Mouse (Mus musculus) neural tube, embryonic 15.5 days (tissue): ENCODE results near the gene Twf2. TPM values are rescaled to one million over a fixed set of nuclear protein-coding genes. Genes with fewer than 3 reads are reported as not detected.
"Not testable (repeated sequence)": the region's sequence is repeated elsewhere in the genome, so short reads cannot be mapped to it uniquely, and the experiment has no call there.

Experiments used
- ATAC-seq: fragments of 200-750 bp; cut with Nextera tagmentation; 2 replicates; pipeline ENCODE4 v1.8.0; 2017; ENCODE audit warnings: mild to moderate bottlenecking, moderate TSS enrichment, moderate library complexity; ENCODE audit not compliant: low FRiP score
- H3K27ac ChIP-seq: fragments of 300-500 bp; sonication (generic); replicated peaks from 2 replicates; pipeline ENCODE4 v1.5.1; 2015; ENCODE audit warnings: mild to moderate bottlenecking, inconsistent platforms
- H3K27me3 ChIP-seq: fragments of 300-500 bp; sonication (generic); replicated peaks from 2 replicates; pipeline ENCODE4 v1.6.1; 2015; ENCODE audit warnings: inconsistent platforms
- H3K36me3 ChIP-seq: fragments of 300-500 bp; sonication (generic); 2 replicates; pipeline ENCODE4 v1.6.1; 2015; ENCODE audit warnings: inconsistent platforms
- H3K4me1 ChIP-seq: fragments of 300-500 bp; sonication (generic); 2 replicates; pipeline ENCODE4 v1.6.1; 2015; ENCODE audit warnings: inconsistent platforms
- H3K4me2 ChIP-seq: fragments of 300-500 bp; sonication (generic); 2 replicates; pipeline ENCODE4 v1.6.1; 2015; ENCODE audit warnings: inconsistent platforms, mild to moderate bottlenecking, moderate library complexity
- H3K4me3 ChIP-seq: fragments of 300-500 bp; sonication (generic); replicated peaks from 2 replicates; pipeline ENCODE4 v1.5.1; 2015; ENCODE audit warnings: mild to moderate bottlenecking, inconsistent platforms
- H3K9ac ChIP-seq: fragments of 300-500 bp; sonication (generic); replicated peaks from 2 replicates; pipeline ENCODE4 v1.6.1; 2015; ENCODE audit warnings: mild to moderate bottlenecking, inconsistent platforms
- H3K9me3 ChIP-seq: fragments of 300-500 bp; sonication (generic); replicated peaks from 2 replicates; pipeline ENCODE4 v1.6.1; 2016; ENCODE audit warnings: inconsistent platforms
- WGBS: fragments of 180-500 bp; shearing (Covaris S2); methylation state at CpG from one replicate; pipeline ENCODE4 v1.1.7; 2015; ENCODE audit warnings: mixed read lengths; 5-methylcytosine and 5-hydroxymethylcytosine counted together
- polyA plus RNA-seq: library from polyadenylated mRNA; unstranded; fragments of >200 nt; fragmentation: Nextera tagmentation; extraction: Ambion mirVana; gene quantifications from 2 replicates; pipeline ENCODE4 v1.2.1, GENCODE M21; 2015

The Twf2 gene
- polyA plus RNA-seq, 1 experiment from 2014 or later = 48.1 TPM

GRCm38 (mm10) chr9:106167703-106168102, 35.2 kb upstream of the Twf2 start:
- Histone ChIP-seq H3K9me3 (no peaks in the 10 kb centered on the region), H3K4me3 (no peak overlapping the region), H3K9ac (no peak overlapping the region), H3K36me3 (no peaks in the 10 kb centered on the region), H3K27me3 (no peaks in the 10 kb centered on the region), H3K27ac (no peak overlapping the region), H3K4me1 (peaks cover 12% of the 10 kb centered on the region), H3K4me2 (no peak overlapping the region)
- ATAC-seq = no peak
- WGBS = 28% methylated on average over 1 of the region's 1 CpGs

DNA sequence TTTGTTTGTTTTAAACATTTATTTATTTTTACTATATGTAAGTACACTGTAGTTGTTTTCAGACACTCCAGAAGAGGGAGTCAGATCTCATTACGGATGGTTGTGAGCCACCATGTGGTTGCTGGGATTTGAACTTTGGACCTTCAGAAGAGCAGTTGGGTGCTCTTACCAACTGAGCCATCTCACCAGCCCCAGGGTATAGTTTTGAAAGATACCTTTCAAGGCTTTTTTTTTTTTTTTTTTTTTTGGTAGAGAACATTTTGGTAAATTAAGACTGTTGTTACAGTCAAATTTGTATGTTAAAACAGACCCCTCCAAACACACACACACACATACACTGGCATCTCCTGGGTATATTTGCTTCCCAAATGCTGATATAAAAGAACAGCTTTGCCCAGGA, 33.9 kb upstream of the Twf2 start:
- H3K27ac ChIP-seq, H3K9ac ChIP-seq, H3K27me3 ChIP-seq, H3K4me2 ChIP-seq, H3K9me3 ChIP-seq, ATAC-seq, H3K4me3 ChIP-seq, H3K36me3 ChIP-seq: not testable (repeated sequence)
- peaks cover 24% of the 10 kb centered on the region for H3K4me1 ChIP-seq
- 81% methylated on average over 1 of the region's 1 CpGs for WGBS

DNA sequence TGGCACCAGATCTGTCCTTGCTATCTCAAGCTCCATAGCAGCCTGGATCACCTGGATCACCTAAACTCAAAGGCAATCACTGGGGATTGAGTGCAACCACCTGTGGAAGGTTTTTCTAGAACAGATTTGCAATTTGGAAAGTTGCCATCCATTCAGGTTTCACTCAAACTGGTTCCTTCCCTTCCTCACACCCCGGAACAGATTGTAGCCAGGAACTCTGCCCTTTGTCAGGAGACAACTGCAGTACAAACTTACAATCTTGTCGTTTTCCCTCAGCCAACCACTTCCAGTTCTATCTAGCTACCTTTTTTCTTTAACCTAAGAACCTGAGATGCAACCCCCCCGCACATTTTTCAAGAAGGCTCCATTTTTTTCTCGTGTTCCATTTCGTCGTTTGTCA, 33.0 kb upstream of the Twf2 start:
- ATAC-seq = no peak
- Histone ChIP-seq H3K27ac (peak overlapping the region; percentile 99), H3K36me3 (no peaks in the 10 kb centered on the region), H3K4me1 (peaks cover 32% of the 10 kb centered on the region), H3K27me3 (no peaks in the 10 kb centered on the region), H3K9me3 (no peaks in the 10 kb centered on the region), H3K4me2 (peak overlapping the region; percentile 62), H3K9ac (peak overlapping the region; percentile 95), H3K4me3 (peak overlapping the region; percentile 97)
- 40% methylated on average over 6 of the region's 6 CpGs for WGBS

GRCm38 (mm10) chr9:106170556-106171345, 32.2 kb upstream of the Twf2 start, which contains the start of gene Wdr82:
Wdr82 (plus strand) TSS chr9:106170928.
- Histone ChIP-seq H3K27ac (peak within 1 kb of the TSS; percentile 99), H3K9ac (peak within 1 kb of the TSS; percentile 95), H3K4me1 (peaks cover 40% of the 10 kb centered on the region), H3K4me2 (peak within 1 kb of the TSS; percentile 62), H3K9me3 (no peaks in the 10 kb centered on the region), H3K36me3 (no peaks in the 10 kb centered on the region), H3K27me3 (no peaks in the 10 kb centered on the region), H3K4me3 (peak within 1 kb of the TSS; percentile 97)
- peak; percentile 92 for ATAC-seq
- WGBS = under 1% methylated on average over 77 of the region's 81 CpGs

DNA sequence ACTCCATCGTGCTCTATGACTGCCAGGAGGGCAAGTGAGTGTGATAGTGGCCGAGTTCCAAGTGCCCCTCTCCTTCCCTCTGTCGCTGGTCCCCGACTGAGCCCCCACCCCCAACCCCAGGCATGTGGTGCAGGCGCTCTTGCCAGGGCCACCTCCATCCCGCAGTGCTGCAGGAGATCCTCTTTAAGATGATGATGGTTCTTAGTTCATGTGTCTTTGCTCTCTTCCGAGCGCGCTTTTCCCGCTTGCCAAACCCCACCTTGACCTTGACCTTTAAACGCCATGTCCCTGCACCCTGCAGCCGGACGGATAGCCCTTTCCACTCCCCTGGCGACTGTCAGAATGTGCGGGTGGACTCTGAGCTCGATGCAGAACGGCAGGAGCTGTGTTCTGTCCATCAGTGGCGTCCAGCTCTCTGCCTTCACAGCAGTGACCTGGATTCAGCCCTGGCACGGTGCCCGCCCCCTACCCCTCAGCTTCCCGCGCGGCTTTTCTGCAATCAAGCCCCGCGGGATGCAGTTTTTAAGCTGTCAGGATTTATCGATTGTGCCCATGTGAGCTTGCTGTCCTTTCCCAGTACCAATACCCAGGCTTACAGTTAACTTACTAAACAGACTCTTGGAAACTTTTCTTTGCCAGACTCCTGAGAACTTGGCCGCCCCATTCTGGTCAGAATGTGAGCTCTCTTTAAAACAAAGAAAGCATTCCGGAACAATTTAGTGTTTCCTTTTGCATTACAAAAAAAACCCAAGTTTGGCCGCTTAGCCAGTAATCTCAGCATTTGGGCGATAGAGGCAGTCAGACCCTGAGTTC, 31.4 kb upstream of the Twf2 start:
- under 1% methylated on average over 30 of the region's 30 CpGs for WGBS
- Histone ChIP-seq H3K27ac (peak overlapping the region; percentile 99), H3K4me1 (peaks cover 48% of the 10 kb centered on the region), H3K9ac (peak overlapping the region; percentile 95), H3K4me3 (peak overlapping the region; percentile 97), H3K27me3 (no peaks in the 10 kb centered on the region), H3K4me2 (peak overlapping the region; percentile 62), H3K9me3 (no peaks in the 10 kb centered on the region), H3K36me3 (peaks cover 2% of the 10 kb centered on the region; the same call in 1 of the 2 replicates)
- ATAC-seq = peak; percentile 70

DNA sequence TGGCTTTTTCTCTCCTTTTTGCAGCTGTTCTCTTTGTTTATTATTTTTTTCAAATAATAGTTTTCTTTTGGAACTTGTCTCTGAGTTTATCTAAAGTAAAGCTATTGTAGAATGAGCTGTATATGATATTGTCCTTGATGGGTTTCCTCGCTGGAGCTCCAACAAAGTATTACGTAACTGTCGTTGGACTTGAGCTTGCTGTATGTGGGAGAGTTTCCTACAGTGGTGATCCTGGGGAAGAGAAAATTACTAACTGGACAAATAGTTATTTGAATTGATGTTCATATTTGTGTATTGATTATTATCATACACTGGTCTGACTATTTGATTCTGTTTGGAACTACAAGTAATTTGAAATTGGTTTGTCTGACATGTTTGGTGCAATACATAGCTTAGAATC, 30.4 kb upstream of the Twf2 start:
- Histone ChIP-seq H3K27me3 (no peaks in the 10 kb centered on the region), H3K9me3 (no peaks in the 10 kb centered on the region), H3K36me3 (peaks cover 12% of the 10 kb centered on the region; the same call in 1 of the 2 replicates), H3K27ac (no peak overlapping the region), H3K4me2 (peak overlapping the region; percentile 62), H3K4me1 (peaks cover 48% of the 10 kb centered on the region), H3K9ac (peak overlapping the region; percentile 95; the same call in 1 of the 2 replicates), H3K4me3 (peak overlapping the region; percentile 97)
- WGBS = 30% methylated on average over 3 of the region's 3 CpGs
- ATAC-seq = no peak

- peaks cover 20% of the 10 kb centered on the region; the same call in 1 of the 2 replicates for H3K36me3 ChIP-seq
- H3K4me2 ChIP-seq = peak overlapping the region; percentile 62
- H3K9ac ChIP-seq = 0 out of 2 replicates have a peak overlapping the region, but pooled peaks have one; percentile 20
- no peak overlapping the region for H3K27ac ChIP-seq
- peak overlapping the region; percentile 33 for H3K4me3 ChIP-seq
- no peak for ATAC-seq
- no peaks in the 10 kb centered on the region for H3K27me3 ChIP-seq
- no peaks in the 10 kb centered on the region for H3K9me3 ChIP-seq
- peaks cover 48% of the 10 kb centered on the region for H3K4me1 ChIP-seq
- 60% methylated on average over 2 of the region's 2 CpGs for WGBS
These were observed 29.5 kb upstream of the Twf2 start for GRCm38 (mm10) chr9:106173363-106173762.

DNA sequence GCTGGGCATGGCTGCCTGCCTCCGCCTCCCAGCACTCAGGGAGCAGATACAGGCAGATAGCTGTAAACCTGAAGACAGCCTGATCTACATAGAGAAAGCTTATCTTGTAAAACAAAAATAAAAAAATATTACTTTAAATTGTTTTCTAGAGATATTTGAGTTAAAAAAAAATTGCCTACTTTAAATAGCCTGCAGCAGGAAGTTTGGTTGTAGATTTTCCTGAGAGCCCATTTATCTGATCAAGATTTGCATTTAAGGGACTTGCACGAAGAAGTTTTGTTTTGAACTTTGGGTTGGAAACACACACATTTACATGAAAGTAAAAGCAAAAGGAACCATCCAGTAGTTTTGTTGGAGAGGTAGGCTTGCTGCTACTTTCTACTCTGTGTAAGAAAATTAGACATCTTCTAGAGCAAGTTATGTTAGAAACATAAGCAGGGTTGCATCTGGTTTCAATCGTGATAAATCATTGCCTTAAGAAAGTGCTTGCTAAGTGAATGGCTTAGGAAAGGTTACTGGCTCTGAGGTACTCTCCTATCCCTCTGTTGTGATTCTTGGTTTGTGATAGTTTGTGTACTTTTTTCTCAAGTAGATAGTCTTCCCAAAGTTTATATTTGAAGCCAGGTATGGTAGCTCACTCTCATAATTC, 27.2 kb upstream of the Twf2 start:
- H3K4me1 ChIP-seq = peaks cover 41% of the 10 kb centered on the region
- H3K36me3 ChIP-seq = peaks cover 33% of the 10 kb centered on the region
- H3K9me3 ChIP-seq = no peaks in the 10 kb centered on the region
- WGBS = 86% methylated on average over 3 of the region's 3 CpGs
- H3K4me3 ChIP-seq = no peak overlapping the region
- ATAC-seq = no peak
- no peak overlapping the region for H3K4me2 ChIP-seq
- no peak overlapping the region for H3K27ac ChIP-seq
- H3K27me3 ChIP-seq = no peaks in the 10 kb centered on the region
- no peak overlapping the region for H3K9ac ChIP-seq

DNA sequence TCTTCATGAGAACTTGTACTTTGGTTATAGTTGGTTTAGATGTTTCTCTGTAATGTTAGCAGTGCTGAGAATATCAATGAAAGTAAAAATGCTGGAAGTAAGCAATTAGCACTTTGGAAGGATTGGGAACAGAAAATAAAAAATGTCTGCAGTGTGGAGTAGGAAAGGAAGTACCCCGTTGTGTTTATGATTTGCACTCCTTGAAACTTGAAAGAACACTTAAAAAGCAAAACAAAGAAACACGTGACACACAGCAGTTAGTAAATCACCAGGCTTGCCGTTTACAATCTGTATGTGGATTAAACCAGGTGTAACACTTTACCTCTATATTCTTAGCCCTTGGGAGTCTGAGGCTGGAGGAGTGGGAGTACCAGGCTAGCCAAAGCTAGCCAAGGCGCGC, 26.1 kb upstream of the Twf2 start:
- peaks cover 43% of the 10 kb centered on the region for H3K36me3 ChIP-seq
- ATAC-seq = no peak
- no peaks in the 10 kb centered on the region for H3K27me3 ChIP-seq
- H3K27ac ChIP-seq = no peak overlapping the region
- no peak overlapping the region for H3K4me2 ChIP-seq
- WGBS = 71% methylated on average over 5 of the region's 5 CpGs
- no peaks in the 10 kb centered on the region for H3K9me3 ChIP-seq
- H3K4me1 ChIP-seq = peaks cover 41% of the 10 kb centered on the region
- no peak overlapping the region for H3K4me3 ChIP-seq
- no peak overlapping the region for H3K9ac ChIP-seq

GRCm38 (mm10) chr9:106177799-106178198, 25.1 kb upstream of the Twf2 start:
- WGBS = 89% methylated on average over 6 of the region's 6 CpGs
- peaks cover 34% of the 10 kb centered on the region for H3K4me1 ChIP-seq
- peaks cover 54% of the 10 kb centered on the region for H3K36me3 ChIP-seq
- no peaks in the 10 kb centered on the region for H3K27me3 ChIP-seq
- no peak overlapping the region for H3K4me2 ChIP-seq
- ATAC-seq = no peak
- H3K9me3 ChIP-seq = no peaks in the 10 kb centered on the region
- no peak overlapping the region for H3K27ac ChIP-seq
- H3K9ac ChIP-seq = no peak overlapping the region
- H3K4me3 ChIP-seq = no peak overlapping the region

- no peak for ATAC-seq
- H3K4me1 ChIP-seq = peaks cover 20% of the 10 kb centered on the region
- H3K4me3 ChIP-seq = no peak overlapping the region
- no peak overlapping the region for H3K27ac ChIP-seq
- H3K9me3 ChIP-seq = no peaks in the 10 kb centered on the region
- H3K36me3 ChIP-seq = peaks cover 70% of the 10 kb centered on the region
- H3K27me3 ChIP-seq = no peaks in the 10 kb centered on the region
- H3K9ac ChIP-seq = no peak overlapping the region
- no peak overlapping the region for H3K4me2 ChIP-seq
- 91% methylated on average over 2 of the region's 2 CpGs for WGBS
These were observed 23.5 kb upstream of the Twf2 start for GRCm38 (mm10) chr9:106179454-106179853.
